Mouse (Mus musculus): Measurements from ENCODE around the gene Bst1. TPM values are rescaled to one million over a fixed set of nuclear protein-coding genes. Genes with fewer than 3 reads are reported as not detected.
A peak's percentile ranks its signal among the peaks of the same experiment; 100 is the strongest.

Bst1 gene
- polyA plus RNA-seq, 1 experiment from 2014 or later = 1.6 TPM

DNA sequence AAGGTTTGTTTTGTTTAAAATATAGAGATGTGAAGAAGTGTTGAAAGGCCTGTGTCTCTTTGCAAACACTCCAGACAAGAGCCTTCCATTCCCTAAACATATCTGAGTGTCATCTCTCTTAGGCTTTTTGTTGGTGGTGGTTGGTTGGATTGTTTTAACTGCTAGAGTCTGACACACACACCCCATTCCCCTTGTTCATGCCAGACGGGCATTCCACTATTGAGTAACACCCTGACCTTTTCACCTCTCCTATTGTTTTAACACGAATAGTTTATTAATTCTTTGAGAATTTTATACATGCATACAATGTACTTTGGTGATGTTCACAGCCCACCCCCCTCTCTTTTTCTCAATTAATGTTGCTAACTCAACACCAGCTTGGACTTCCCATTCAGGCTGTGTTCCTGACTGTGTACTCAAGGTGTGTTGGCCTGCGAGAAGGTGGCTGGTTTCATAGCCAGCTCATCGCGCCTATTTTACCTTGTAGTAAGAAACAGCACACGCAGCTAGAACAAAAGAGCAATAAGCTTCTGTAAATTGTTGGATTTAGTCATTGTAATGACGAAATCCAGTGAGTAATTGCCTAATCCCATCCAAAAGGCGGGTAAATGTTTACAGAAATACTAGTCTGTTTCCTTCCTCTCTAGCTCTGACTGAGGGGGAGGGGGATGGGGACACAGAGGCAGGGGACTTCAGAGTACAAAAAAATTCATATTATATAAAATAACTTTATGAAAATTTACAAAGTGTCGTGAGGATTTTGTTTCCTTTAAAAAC, 30.5 kb upstream of the Bst1 start:
- H3K9me3 ChIP-seq (replicated peaks) = no peaks in the 10 kb centered on the region
- no peak overlapping the region for H3K27ac ChIP-seq (replicated peaks)
- no peaks in the 10 kb centered on the region for H3K27me3 ChIP-seq
- H3K4me2 ChIP-seq (replicated peaks) = no peak overlapping the region
- H3K9ac ChIP-seq = no peak overlapping the region
- no peak for ATAC-seq (ENCODE audit: insufficient number of reproducible peaks, low FRiP score, low TSS enrichment, low read depth)
- H3K36me3 ChIP-seq = no peaks in the 10 kb centered on the region
- WGBS = 67% methylated on average over 9 of the region's 9 CpGs
- H3K4me3 ChIP-seq (replicated peaks) = no peak overlapping the region
- H3K4me1 ChIP-seq = no peaks in the 10 kb centered on the region

DNA sequence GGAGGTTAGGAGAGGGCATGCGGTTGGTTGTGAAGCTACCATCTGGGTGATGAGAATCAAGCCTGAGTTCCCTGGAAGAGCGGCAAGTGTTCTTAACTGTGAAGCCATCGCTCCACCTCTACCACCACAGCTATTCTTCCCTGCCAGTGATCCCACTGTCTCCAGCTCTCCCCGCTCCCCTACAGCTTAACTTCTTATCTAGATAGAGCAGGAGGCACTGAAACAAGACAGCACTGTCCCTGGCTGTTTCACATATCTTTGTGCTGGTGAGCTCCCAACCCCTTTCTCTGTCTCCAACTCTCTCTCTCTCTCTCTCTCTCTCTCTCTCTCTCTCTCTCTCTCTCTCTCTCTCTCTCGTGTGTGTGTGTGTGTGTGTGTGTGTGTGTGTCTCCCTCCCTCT, 26.3 kb upstream of the Bst1 start:
- 76% methylated on average over 5 of the region's 5 CpGs for WGBS

DNA sequence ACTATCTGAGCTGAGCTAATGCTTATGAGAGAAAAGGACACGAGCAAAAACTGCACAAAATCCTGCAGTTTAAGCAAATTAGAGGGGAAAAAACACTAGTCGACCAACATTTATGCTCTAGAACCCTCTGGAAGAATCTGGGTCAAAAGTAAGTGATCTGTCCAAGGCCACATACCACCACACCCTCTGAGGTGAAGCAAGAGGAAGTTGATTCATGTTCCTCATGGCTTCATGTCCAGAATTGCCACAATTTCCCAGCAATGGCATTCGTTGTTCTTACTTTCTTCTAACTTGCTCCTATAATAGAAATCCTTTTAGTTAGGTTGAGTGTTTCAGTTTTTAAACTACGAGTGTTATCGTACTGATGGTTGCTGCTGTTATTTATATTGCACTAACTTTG, 19.2 kb upstream of the Bst1 start:
- Histone ChIP-seq H3K27me3 (no peaks in the 10 kb centered on the region), H3K9me3 (replicated peaks) (no peaks in the 10 kb centered on the region), H3K4me3 (replicated peaks) (no peak overlapping the region), H3K4me1 (no peaks in the 10 kb centered on the region), H3K4me2 (replicated peaks) (no peak overlapping the region), H3K36me3 (no peaks in the 10 kb centered on the region), H3K27ac (replicated peaks) (no peak overlapping the region), H3K9ac (no peak overlapping the region)
- WGBS = 82% methylated on average over 5 of the region's 5 CpGs
- ATAC-seq (ENCODE audit: insufficient number of reproducible peaks, low FRiP score, low TSS enrichment, low read depth) = no peak

More for the DNA sequence above, 26.3 kb upstream of the Bst1 start:
- Histone ChIP-seq H3K27me3 (no peaks in the 10 kb centered on the region), H3K9ac (no peak overlapping the region), H3K9me3 (replicated peaks) (no peaks in the 10 kb centered on the region), H3K4me3 (replicated peaks) (no peak overlapping the region), H3K27ac (replicated peaks) (no peak overlapping the region), H3K36me3 (no peaks in the 10 kb centered on the region), H3K4me2 (replicated peaks) (no peak overlapping the region), H3K4me1 (no peaks in the 10 kb centered on the region)
- no peak for ATAC-seq (ENCODE audit: insufficient number of reproducible peaks, low FRiP score, low TSS enrichment, low read depth)

DNA sequence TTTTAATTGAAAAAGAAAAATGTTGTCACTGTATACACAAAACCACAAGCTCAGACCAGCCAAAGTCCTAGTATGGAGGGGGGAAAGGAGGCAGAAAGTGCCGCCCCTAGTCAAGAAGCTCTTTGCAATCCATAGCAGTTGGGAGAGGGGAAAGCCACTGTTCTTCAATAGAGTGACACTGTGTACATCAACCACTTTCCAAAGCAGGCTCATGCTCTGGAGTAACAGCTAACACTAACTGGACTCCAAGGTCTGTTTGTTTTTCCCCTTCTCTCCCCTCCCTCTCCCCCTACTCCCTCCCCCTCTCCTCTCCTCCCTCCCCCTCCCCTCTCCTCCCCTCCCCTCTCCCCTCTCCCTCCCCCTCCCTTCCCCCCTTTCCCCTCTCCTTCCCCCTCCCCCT, 18.0 kb upstream of the Bst1 start:
- WGBS = 47% methylated on average over 1 of the region's 1 CpGs
- ATAC-seq (ENCODE audit: insufficient number of reproducible peaks, low FRiP score, low TSS enrichment, low read depth) = no peak
- Histone ChIP-seq H3K4me3 (replicated peaks) (no peak overlapping the region), H3K36me3 (no peaks in the 10 kb centered on the region), H3K9me3 (replicated peaks) (no peaks in the 10 kb centered on the region), H3K27ac (replicated peaks) (no peak overlapping the region), H3K27me3 (no peaks in the 10 kb centered on the region), H3K9ac (no peak overlapping the region), H3K4me2 (replicated peaks) (no peak overlapping the region), H3K4me1 (no peaks in the 10 kb centered on the region)

DNA sequence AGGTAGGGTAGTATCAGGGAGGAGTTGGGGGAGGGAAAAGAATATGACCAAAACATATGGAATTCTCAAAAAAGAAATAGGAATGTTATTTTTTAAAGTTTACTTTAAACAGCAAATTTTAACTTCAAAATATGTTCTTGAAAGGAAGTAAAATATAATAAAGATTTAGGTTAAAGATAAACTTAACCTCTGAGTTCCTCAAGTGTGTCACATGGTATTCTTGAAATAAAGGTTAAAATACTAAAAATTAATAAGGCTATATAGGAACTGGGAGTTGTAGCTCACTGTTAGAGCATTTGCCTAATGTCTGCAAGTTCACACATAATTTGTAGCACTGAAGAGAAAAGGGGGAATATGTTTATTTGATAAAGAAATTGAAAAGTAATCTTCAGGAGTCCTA, 17.4 kb upstream of the Bst1 start:
- no peaks in the 10 kb centered on the region for H3K36me3 ChIP-seq
- no peak overlapping the region for H3K4me3 ChIP-seq (replicated peaks)
- no peak overlapping the region for H3K4me2 ChIP-seq (replicated peaks)
- no peaks in the 10 kb centered on the region for H3K9me3 ChIP-seq (replicated peaks)
- ATAC-seq (ENCODE audit: insufficient number of reproducible peaks, low FRiP score, low TSS enrichment, low read depth) = no peak
- H3K27me3 ChIP-seq = no peaks in the 10 kb centered on the region
- H3K9ac ChIP-seq = no peak overlapping the region
- H3K27ac ChIP-seq (replicated peaks) = no peak overlapping the region
- H3K4me1 ChIP-seq = no peaks in the 10 kb centered on the region

DNA sequence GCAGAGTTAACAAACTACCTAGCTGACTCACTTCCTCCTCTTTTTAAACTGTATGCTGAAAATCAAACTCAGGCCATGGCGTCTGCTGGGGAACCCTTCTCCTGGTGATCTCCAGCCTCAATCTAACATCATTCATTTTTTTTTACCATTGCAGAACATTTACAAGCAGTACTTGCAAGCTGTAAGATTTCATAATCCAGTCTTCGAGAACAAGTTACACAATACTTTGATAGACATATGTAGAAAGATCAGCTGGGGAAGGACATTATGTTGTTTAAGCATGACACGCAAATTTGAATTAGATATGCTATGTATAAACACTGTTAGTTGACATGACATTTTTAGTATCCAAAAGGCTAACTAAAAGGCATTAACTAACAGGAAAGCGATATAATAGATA, 16.9 kb upstream of the Bst1 start:
- 72% methylated on average over 4 of the region's 4 CpGs for WGBS
- no peak overlapping the region for H3K4me2 ChIP-seq (replicated peaks)

DNA sequence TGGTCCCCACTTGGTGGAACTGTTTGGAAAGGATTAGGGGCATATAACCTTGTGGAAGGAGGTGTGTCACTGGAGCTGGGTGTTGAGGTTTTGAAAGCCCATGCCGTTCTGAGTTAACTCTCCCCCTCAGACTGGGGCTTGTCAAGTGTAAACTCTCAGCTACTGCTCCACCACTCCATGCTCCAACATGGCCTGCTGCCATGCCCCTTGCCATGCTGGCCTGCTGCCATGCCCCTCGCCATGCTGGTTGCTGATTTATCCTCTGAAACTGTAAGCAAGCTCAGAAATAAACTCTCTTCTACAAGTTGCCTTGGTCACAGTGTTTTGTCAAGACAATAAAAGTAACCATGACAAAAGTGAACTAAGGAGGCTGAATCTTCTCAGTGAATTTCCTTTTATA, 13.3 kb upstream of the Bst1 start:
- H3K9ac ChIP-seq = no peak overlapping the region
- H3K4me1 ChIP-seq = no peaks in the 10 kb centered on the region
- H3K4me3 ChIP-seq (replicated peaks) = no peak overlapping the region
- no peak overlapping the region for H3K4me2 ChIP-seq (replicated peaks)
- no peaks in the 10 kb centered on the region for H3K36me3 ChIP-seq
- H3K27me3 ChIP-seq = no peaks in the 10 kb centered on the region
- 72% methylated on average over 2 of the region's 2 CpGs for WGBS
- no peak overlapping the region for H3K27ac ChIP-seq (replicated peaks)
- no peak for ATAC-seq (ENCODE audit: insufficient number of reproducible peaks, low FRiP score, low TSS enrichment, low read depth)
- H3K9me3 ChIP-seq (replicated peaks) = no peaks in the 10 kb centered on the region

More for the DNA sequence above, 16.9 kb upstream of the Bst1 start:
- no peaks in the 10 kb centered on the region for H3K9me3 ChIP-seq (replicated peaks)
- no peak overlapping the region for H3K27ac ChIP-seq (replicated peaks)
- H3K4me1 ChIP-seq = no peaks in the 10 kb centered on the region
- no peaks in the 10 kb centered on the region for H3K27me3 ChIP-seq
- no peaks in the 10 kb centered on the region for H3K36me3 ChIP-seq
- ATAC-seq (ENCODE audit: insufficient number of reproducible peaks, low FRiP score, low TSS enrichment, low read depth) = no peak
- no peak overlapping the region for H3K4me3 ChIP-seq (replicated peaks)
- no peak overlapping the region for H3K9ac ChIP-seq

DNA sequence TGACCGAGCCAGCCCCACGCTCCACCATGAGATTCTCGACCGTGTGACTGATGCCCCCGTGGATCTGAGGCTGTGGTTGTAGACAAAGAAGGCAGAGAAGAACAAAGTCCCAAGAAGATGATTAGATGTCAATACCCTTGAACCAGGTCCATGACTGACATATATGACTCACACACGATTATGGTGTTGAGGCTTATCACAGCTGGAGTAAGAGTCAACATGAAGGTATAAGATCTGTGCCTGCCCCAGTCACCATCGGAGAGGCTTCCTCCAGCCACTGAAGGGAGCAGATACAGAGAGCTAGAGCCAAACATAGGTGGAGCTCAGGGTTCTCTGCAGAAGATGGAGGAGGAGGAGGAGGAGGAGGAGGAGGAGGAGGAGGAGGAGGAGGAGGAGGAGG, 12.3 kb upstream of the Bst1 start:
- H3K4me1 ChIP-seq = no peaks in the 10 kb centered on the region
- H3K9ac ChIP-seq = no peak overlapping the region
- H3K27ac ChIP-seq (replicated peaks) = no peak overlapping the region
- no peaks in the 10 kb centered on the region for H3K9me3 ChIP-seq (replicated peaks)
- H3K4me2 ChIP-seq (replicated peaks) = no peak overlapping the region
- ATAC-seq (ENCODE audit: insufficient number of reproducible peaks, low FRiP score, low TSS enrichment, low read depth) = no peak
- H3K4me3 ChIP-seq (replicated peaks) = no peak overlapping the region
- 95% methylated on average over 7 of the region's 7 CpGs for WGBS
- no peaks in the 10 kb centered on the region for H3K27me3 ChIP-seq
- no peaks in the 10 kb centered on the region for H3K36me3 ChIP-seq

DNA sequence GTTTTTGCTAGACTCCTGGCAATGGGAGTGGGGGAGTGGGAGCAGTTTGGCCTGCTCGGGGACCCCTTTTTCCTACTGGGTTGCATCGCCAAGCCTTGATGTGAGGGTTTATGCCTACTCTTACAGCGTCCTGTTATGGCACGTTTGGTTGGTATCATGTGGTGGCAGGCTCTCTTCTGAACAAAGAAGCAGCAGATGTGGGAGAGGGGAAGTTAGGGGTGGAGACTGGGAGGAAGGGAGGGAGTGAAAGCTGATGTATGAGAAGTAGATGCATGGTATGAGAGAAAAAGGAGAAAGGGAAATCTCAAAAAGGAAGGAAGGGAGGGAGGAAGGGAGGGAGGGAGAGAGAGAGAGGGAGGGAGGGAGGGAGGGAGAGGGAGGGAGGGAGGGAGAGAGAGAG, 11.8 kb upstream of the Bst1 start:
- 51% methylated on average over 4 of the region's 4 CpGs for WGBS
- H3K9ac ChIP-seq = no peak overlapping the region
- no peak overlapping the region for H3K27ac ChIP-seq (replicated peaks)
- H3K9me3 ChIP-seq (replicated peaks) = no peaks in the 10 kb centered on the region
- H3K4me2 ChIP-seq (replicated peaks) = no peak overlapping the region
- H3K4me1 ChIP-seq = no peaks in the 10 kb centered on the region
- H3K36me3 ChIP-seq = no peaks in the 10 kb centered on the region
- no peak for ATAC-seq (ENCODE audit: insufficient number of reproducible peaks, low FRiP score, low TSS enrichment, low read depth)
- no peaks in the 10 kb centered on the region for H3K27me3 ChIP-seq
- no peak overlapping the region for H3K4me3 ChIP-seq (replicated peaks)

DNA sequence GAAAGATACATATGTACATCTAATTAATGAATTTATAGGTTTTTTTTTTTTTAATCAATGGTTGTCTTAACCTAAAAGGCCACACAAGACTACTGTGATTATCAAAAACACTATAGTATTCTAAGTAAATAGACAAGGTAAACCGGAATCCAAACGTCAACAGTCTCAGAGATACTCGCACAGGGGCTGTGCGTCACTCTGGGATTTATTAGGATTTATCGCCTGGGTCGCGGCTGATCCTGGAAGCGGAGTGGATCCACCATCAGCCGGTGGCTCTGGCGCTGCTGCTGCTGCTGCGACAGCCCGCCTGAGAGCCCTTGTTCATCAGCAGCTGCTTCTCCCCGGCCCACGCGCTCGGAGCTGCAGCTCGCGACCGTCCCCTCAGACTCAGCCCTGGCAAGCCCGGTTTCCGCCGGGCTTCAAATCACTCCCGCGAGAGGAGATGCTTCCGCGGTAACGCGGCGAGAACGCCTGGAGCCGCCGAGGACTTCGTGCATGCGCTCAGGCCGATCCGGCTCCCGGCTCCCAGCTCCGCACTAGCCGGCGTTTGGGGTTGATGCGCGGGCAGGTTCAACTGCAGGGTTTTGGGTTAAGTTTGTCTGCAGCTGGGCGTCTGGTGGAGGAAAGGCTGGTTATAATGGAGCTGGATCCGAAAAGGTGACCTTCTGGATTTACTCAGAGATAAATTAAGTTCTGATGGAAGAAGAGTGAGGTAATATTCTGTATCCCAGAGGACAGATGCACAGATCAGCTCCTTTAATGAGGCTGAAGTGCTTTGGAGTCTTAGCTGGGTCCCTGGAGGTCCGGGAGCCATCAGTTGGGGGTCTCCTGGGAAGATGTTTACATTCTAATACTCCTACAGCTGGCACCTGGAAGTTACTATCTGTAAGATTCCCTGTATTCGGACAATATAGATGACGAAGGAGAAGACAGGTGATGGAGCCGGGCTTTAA, 10.7 kb upstream of the Bst1 start:
- 4% methylated on average over 48 of the region's 48 CpGs for WGBS
- Histone ChIP-seq H3K36me3 (no peaks in the 10 kb centered on the region), H3K4me3 (replicated peaks) (peak overlapping the region; percentile 54), H3K27ac (replicated peaks) (peak overlapping the region; percentile 85), H3K27me3 (no peaks in the 10 kb centered on the region), H3K4me1 (no peaks in the 10 kb centered on the region), H3K9ac (peak overlapping the region; percentile 62), H3K9me3 (replicated peaks) (no peaks in the 10 kb centered on the region), H3K4me2 (replicated peaks) (peak overlapping the region; percentile 77)
- ATAC-seq (ENCODE audit: insufficient number of reproducible peaks, low FRiP score, low TSS enrichment, low read depth) = peak; percentile 91

DNA sequence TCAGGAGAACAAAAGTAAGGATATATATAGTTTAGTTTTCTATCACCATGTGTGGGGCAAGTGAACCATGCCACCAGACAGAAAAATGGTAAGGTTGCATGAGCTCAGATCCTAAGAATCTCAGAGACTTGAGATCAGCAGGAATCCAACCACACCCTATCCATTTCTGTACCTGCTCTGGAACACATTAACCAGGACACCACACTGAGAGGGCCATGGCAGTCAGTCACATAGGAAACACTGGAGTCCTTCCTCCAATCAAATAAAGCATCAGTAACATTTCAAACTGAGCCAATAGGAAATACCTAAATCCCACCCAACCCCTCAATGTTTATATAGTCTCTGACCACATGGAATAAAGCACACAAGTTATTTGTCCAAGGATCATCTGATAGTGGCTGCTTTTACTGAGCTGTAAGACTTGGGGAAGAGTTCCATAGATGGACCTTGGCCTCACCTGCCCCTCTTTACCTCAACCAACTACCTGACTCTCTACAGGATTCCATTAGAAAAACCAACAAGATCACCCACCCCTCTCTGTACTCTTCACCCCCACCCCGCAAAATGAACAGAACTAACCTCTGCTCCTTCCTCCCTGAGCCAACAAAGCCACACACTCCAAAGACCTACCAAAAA, 8.1 kb upstream of the Bst1 start:
- no peak overlapping the region for H3K27ac ChIP-seq (replicated peaks)
- H3K4me3 ChIP-seq (replicated peaks) = no peak overlapping the region
- no peak overlapping the region for H3K9ac ChIP-seq
- H3K36me3 ChIP-seq = no peaks in the 10 kb centered on the region
- no peaks in the 10 kb centered on the region for H3K27me3 ChIP-seq
- H3K9me3 ChIP-seq (replicated peaks) = no peaks in the 10 kb centered on the region
- no peak for ATAC-seq (ENCODE audit: insufficient number of reproducible peaks, low FRiP score, low TSS enrichment, low read depth)
- 83% methylated on average over 1 of the region's 1 CpGs for WGBS
- no peak overlapping the region for H3K4me2 ChIP-seq (replicated peaks)
- H3K4me1 ChIP-seq = no peaks in the 10 kb centered on the region

Data from embryonic facial prominence, embryonic 15.5 days (tissue).